Mouse (Mus musculus): ENCODE data around the gene Cyth1. TPM values are rescaled to one million over a fixed set of nuclear protein-coding genes. Genes with fewer than 3 reads are reported as not detected.

Cyth1 gene
- 3.9 and 4.1 TPM in 2 replicates for polyA plus RNA-seq (2015; fragmentation: Nextera tagmentation; extraction: Ambion mirVana)

- Histone ChIP-seq H3K27ac (ENCODE audit: low read length) (peak within 1 kb of the TSS; percentile 88), H3K4me3 (ENCODE audit: low read depth, low read length) (peak within 1 kb of the TSS; percentile 78), H3K36me3 (ENCODE audit: control insufficient read depth, insufficient read depth) (no peaks in the 10 kb centered on the region), H3K4me2 (ENCODE audit: low read depth, low read length) (peak within 1 kb of the TSS; percentile 97), H3K9ac (ENCODE audit: low read depth, low read length) (peak within 1 kb of the TSS; percentile 82), H3K4me1 (ENCODE audit: control insufficient read depth, low read depth, low read length) (peaks cover 25% of the 10 kb centered on the region), H3K27me3 (ENCODE audit: control insufficient read depth, insufficient read depth, low read depth, low read length) (peaks cover 7% of the 10 kb centered on the region), H3K9me3 (replicated peaks; ENCODE audit: control insufficient read depth, low read length) (no peaks in the 10 kb centered on the region)
- under 1% methylated on average over 84 of the region's 86 CpGs for WGBS (ENCODE audit: insufficient replicate concordance)
- peak; percentile 93 for ATAC-seq (ENCODE audit: low read depth)
Observed at GRCm38 (mm10) chr11:118248150-118249011, at the start of gene Cyth1. Gene Cyth1 (minus strand): TSS chr11:118248592.

DNA sequence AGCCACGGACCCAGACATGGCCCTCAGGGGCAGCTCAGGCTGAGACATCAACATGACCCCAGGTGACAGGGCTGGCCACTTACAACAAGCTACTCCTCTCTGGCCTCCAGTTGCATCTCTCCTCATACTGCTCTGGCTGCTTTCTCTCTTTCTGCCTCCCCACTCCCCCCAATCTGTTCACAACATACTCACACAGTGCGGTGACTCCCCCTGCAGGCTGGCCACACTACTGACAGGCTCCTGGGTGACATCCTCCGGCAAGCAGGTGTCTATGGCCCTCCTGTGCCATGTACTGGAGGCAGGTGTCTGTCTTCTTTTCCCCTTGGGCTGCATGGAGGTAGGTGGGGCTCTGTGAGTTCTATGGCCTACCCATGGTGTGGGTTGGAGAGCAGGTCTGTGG, 49.6 kb upstream of the Cyth1 start:
- no peak overlapping the region for H3K9ac ChIP-seq (ENCODE audit: low read depth, low read length)
- no peaks in the 10 kb centered on the region for H3K4me1 ChIP-seq (ENCODE audit: control insufficient read depth, low read depth, low read length)
- ATAC-seq (ENCODE audit: low read depth), result no peak
- no peak overlapping the region for H3K4me2 ChIP-seq (ENCODE audit: low read depth, low read length)
- no peaks in the 10 kb centered on the region for H3K27me3 ChIP-seq (ENCODE audit: control insufficient read depth, insufficient read depth, low read depth, low read length)
- H3K4me3 ChIP-seq (ENCODE audit: low read depth, low read length), result no peak overlapping the region
- WGBS (ENCODE audit: insufficient replicate concordance), result 59% methylated on average over 3 of the region's 3 CpGs
- no peak overlapping the region for H3K27ac ChIP-seq (ENCODE audit: low read length)
- no peaks in the 10 kb centered on the region for H3K9me3 ChIP-seq (replicated peaks; ENCODE audit: control insufficient read depth, low read length)
- H3K36me3 ChIP-seq (ENCODE audit: control insufficient read depth, insufficient read depth), result no peaks in the 10 kb centered on the region

DNA sequence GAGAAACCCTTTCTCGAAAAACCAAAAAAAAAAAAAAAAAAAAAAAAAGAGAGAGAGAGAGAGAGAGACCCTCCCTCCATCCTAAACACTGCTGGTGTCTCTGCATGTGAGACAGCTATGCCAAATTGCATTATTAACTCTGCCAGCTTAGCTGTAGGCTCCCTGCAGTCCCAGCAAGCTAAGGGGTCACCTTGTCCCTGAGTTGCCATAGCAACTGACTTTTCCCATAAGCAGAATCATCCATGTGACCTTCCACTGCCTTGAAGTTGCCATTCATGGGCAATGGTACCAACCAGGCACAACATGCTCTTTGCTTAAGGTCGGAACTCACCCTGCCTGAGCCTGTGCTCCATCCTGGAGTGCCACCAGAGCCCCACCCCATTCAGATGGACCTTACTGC, 46.6 kb upstream of the Cyth1 start:
- Histone ChIP-seq H3K36me3 (ENCODE audit: control insufficient read depth, insufficient read depth) (no peaks in the 10 kb centered on the region), H3K9ac (ENCODE audit: low read depth, low read length) (no peak overlapping the region), H3K9me3 (replicated peaks; ENCODE audit: control insufficient read depth, low read length) (no peaks in the 10 kb centered on the region), H3K27me3 (ENCODE audit: control insufficient read depth, insufficient read depth, low read depth, low read length) (no peaks in the 10 kb centered on the region), H3K4me3 (ENCODE audit: low read depth, low read length) (no peak overlapping the region), H3K4me1 (ENCODE audit: control insufficient read depth, low read depth, low read length) (peaks cover 5% of the 10 kb centered on the region), H3K4me2 (ENCODE audit: low read depth, low read length) (no peak overlapping the region), H3K27ac (ENCODE audit: low read length) (no peak overlapping the region)
- no peak for ATAC-seq (ENCODE audit: low read depth)
- whole genome bisulfite sequencing (ENCODE audit: insufficient replicate concordance), result 48% methylated on average over 1 of the region's 2 CpGs

DNA sequence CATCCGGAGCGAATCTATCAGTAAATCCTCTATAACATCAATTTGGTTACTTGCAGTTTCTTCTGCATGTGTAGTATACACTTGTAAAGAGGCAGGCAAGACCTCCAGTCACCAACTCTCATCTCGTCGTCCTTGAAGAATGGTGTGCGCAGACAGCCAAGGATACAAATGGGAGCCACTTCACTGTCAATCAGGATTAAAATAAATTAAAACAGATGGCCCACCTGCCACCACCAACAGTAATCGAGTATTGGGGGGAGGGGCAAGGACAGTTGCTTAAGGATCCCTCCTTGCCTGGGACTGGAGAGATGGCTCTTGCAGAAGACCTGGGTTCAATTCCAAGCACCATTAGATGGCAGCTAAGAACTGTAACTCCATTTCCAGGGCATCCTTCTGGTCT, 44.3 kb upstream of the Cyth1 start:
- WGBS (ENCODE audit: insufficient replicate concordance), result 58% methylated on average over 6 of the region's 6 CpGs

DNA sequence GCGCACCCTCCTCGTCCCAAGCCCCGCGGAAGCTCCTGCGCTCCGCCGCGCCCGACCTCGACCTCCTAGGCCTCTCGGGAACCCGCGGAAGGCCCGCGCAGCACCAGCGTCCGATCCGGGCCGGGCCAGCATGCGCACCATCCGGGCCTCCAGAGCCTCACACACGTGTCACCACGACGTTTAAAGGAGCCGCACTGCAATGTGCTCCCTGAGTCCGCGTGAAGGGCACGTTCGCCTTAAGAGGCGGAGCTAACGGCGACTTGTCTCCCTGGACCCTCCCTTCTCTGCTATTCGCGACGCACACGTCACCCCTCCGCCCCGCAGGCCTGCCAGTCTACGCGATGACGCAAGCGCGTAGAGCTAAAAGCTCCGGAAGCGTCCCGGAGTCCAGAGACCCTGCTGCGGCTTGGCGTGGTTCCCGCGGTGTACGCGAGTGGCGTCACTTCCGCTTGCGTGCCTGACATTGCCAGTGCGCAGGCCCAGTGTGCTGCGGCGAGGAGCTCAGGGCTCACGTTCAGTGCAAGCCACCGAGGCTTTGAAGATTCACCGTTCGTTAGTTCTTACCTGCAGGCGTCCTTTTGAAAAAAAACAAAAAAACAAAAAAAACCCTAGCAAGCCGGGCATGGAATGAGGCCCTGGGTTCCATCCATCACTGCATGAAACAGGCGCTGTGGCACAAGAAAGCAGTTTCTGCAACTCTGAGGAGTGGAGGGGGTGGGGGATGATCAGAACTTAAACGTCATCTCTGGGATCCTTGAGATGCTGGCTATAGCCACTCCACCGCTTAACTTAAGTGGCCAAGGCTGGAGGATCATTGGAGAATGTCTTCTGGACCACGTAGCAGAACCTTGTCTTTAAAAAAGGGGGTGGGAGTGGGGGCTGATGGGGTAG, 41.9 kb upstream of the Cyth1 start, which contains the start of gene Usp36:
Gene Usp36, minus strand, starts transcription at position 246 of the 891 bp plus-strand sequence.
- Histone ChIP-seq H3K4me1 (ENCODE audit: control insufficient read depth, low read depth, low read length) (peaks cover 17% of the 10 kb centered on the region), H3K9ac (ENCODE audit: low read depth, low read length) (peak within 1 kb of the TSS; percentile 76), H3K27me3 (ENCODE audit: control insufficient read depth, insufficient read depth, low read depth, low read length) (no peaks in the 10 kb centered on the region), H3K27ac (ENCODE audit: low read length) (peak within 1 kb of the TSS; percentile 65), H3K36me3 (ENCODE audit: control insufficient read depth, insufficient read depth) (peaks cover 4% of the 10 kb centered on the region; the same call in 1 of the 2 replicates), H3K9me3 (replicated peaks; ENCODE audit: control insufficient read depth, low read length) (no peaks in the 10 kb centered on the region), H3K4me3 (ENCODE audit: low read depth, low read length) (peak within 1 kb of the TSS; percentile 78), H3K4me2 (ENCODE audit: low read depth, low read length) (peak within 1 kb of the TSS; percentile 93)
- ATAC-seq (ENCODE audit: low read depth), result peak; percentile 94
- WGBS (ENCODE audit: insufficient replicate concordance), result 1% methylated on average over 68 of the region's 68 CpGs

More for the DNA sequence above, 44.3 kb upstream of the Cyth1 start:
- Histone ChIP-seq H3K27me3 (ENCODE audit: control insufficient read depth, insufficient read depth, low read depth, low read length) (no peaks in the 10 kb centered on the region), H3K4me3 (ENCODE audit: low read depth, low read length) (no peak overlapping the region), H3K9me3 (replicated peaks; ENCODE audit: control insufficient read depth, low read length) (no peaks in the 10 kb centered on the region), H3K9ac (ENCODE audit: low read depth, low read length) (no peak overlapping the region), H3K27ac (ENCODE audit: low read length) (no peak overlapping the region), H3K36me3 (ENCODE audit: control insufficient read depth, insufficient read depth) (no peaks in the 10 kb centered on the region), H3K4me1 (ENCODE audit: control insufficient read depth, low read depth, low read length) (peaks cover 17% of the 10 kb centered on the region), H3K4me2 (ENCODE audit: low read depth, low read length) (no peak overlapping the region)
- ATAC-seq (ENCODE audit: low read depth), result no peak

GRCm38 (mm10) chr11:118289562-118289961, 41.2 kb upstream of the Cyth1 start:
- peak; percentile 1 for ATAC-seq (ENCODE audit: low read depth)
- Histone ChIP-seq H3K36me3 (ENCODE audit: control insufficient read depth, insufficient read depth) (peaks cover 6% of the 10 kb centered on the region), H3K27ac (ENCODE audit: low read length) (peak overlapping the region; percentile 65), H3K4me2 (ENCODE audit: low read depth, low read length) (peak overlapping the region; percentile 93), H3K27me3 (ENCODE audit: control insufficient read depth, insufficient read depth, low read depth, low read length) (no peaks in the 10 kb centered on the region), H3K4me3 (ENCODE audit: low read depth, low read length) (peak overlapping the region; percentile 78), H3K9me3 (replicated peaks; ENCODE audit: control insufficient read depth, low read length) (no peaks in the 10 kb centered on the region), H3K4me1 (ENCODE audit: control insufficient read depth, low read depth, low read length) (peaks cover 17% of the 10 kb centered on the region), H3K9ac (ENCODE audit: low read depth, low read length) (peak overlapping the region; percentile 76)
- 0% methylated on average over 22 of the region's 22 CpGs for WGBS (ENCODE audit: insufficient replicate concordance)

DNA sequence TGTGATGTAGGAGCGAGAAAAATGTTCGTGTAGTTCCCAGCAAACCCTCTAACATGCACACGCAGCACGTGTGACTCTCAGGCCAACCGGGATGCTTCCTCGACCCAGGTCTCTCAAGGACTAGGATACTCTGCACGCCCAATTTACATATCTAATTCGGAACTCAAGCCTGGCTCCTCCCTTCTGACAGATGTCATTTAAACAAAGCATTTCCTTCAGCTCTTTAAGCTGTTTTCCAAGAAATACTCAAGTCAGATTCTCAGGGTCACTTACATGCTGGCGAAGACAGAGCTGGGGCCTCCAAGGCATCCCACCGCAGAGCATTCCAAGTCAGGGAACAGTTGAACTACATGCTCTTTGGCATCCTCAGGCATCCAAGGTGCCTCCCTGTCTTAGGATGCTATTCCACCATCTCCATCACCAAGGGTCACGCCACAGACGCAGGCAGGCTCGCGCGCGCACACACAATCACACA, 40.7 kb upstream of the Cyth1 start:
- H3K4me2 ChIP-seq (ENCODE audit: low read depth, low read length), result peak overlapping the region; percentile 93
- H3K27ac ChIP-seq (ENCODE audit: low read length), result no peak overlapping the region
- no peaks in the 10 kb centered on the region for H3K27me3 ChIP-seq (ENCODE audit: control insufficient read depth, insufficient read depth, low read depth, low read length)
- H3K4me3 ChIP-seq (ENCODE audit: low read depth, low read length), result peak overlapping the region; percentile 78
- peaks cover 17% of the 10 kb centered on the region for H3K4me1 ChIP-seq (ENCODE audit: control insufficient read depth, low read depth, low read length)
- WGBS (ENCODE audit: insufficient replicate concordance), result 2% methylated on average over 16 of the region's 16 CpGs
- H3K9me3 ChIP-seq (replicated peaks; ENCODE audit: control insufficient read depth, low read length), result no peaks in the 10 kb centered on the region
- peaks cover 8% of the 10 kb centered on the region for H3K36me3 ChIP-seq (ENCODE audit: control insufficient read depth, insufficient read depth)
- peak overlapping the region; percentile 76 for H3K9ac ChIP-seq (ENCODE audit: low read depth, low read length)
- no peak for ATAC-seq (ENCODE audit: low read depth)

- H3K4me1 ChIP-seq (ENCODE audit: control insufficient read depth, low read depth, low read length), result peaks cover 17% of the 10 kb centered on the region
- no peaks in the 10 kb centered on the region for H3K27me3 ChIP-seq (ENCODE audit: control insufficient read depth, insufficient read depth, low read depth, low read length)
- H3K9ac ChIP-seq (ENCODE audit: low read depth, low read length), result no peak overlapping the region
- no peak for ATAC-seq (ENCODE audit: low read depth)
- no peaks in the 10 kb centered on the region for H3K9me3 ChIP-seq (replicated peaks; ENCODE audit: control insufficient read depth, low read length)
- peaks cover 8% of the 10 kb centered on the region for H3K36me3 ChIP-seq (ENCODE audit: control insufficient read depth, insufficient read depth)
- H3K4me3 ChIP-seq (ENCODE audit: low read depth, low read length), result no peak overlapping the region
- no peak overlapping the region for H3K27ac ChIP-seq (ENCODE audit: low read length)
- WGBS (ENCODE audit: insufficient replicate concordance), result 83% methylated on average over 9 of the region's 9 CpGs
- H3K4me2 ChIP-seq (ENCODE audit: low read depth, low read length), result no peak overlapping the region
Observed at GRCm38 (mm10) chr11:118287573-118287972, 39.2 kb upstream of the Cyth1 start.
